Mouse (Mus musculus): Measurements from ENCODE around the gene Ints14. TPM values are rescaled to one million over a fixed set of nuclear protein-coding genes. Genes with fewer than 3 reads are reported as not detected.
A peak's percentile ranks its signal among the peaks of the same experiment; 100 is the strongest.

Gene Ints14
- polyA plus RNA-seq, 1 experiment from 2014 or later = 77.0 TPM

DNA sequence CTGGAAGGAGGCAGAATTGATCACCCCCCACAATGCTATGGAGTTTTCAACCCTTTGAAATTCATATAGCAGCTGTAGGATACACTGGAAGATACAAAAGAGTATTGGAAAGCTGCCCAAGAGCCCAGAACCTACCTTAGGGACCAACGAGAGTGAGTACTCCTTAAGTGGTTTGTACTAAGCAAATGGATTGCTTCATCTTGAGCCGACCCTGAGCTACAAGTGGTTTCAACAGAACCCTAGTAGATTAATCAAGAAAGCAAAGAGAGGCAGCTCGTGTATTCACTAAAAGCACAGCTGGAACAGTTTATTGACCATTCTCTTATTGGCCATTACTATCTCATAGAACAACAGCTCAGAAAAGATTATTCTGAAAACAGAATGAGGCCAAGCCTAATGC lies 58.4 kb downstream of the Ints14 start:
- H3K9ac ChIP-seq (ENCODE audit: low read length) = no peak overlapping the region
- ATAC-seq (replicated peaks; ENCODE audit: low FRiP score) (no peak), DNase-seq (ENCODE audit: low spot score) (no peak)
- H3K27me3 ChIP-seq (ENCODE audit: control insufficient read depth, insufficient read depth, low read length) = 0 out of 2 replicates have a peak, but pooled peaks cover 3% of the 10 kb centered on the region
- H3K9me3 ChIP-seq (ENCODE audit: control insufficient read depth, low read length) = no peaks in the 10 kb centered on the region
- H3K36me3 ChIP-seq (ENCODE audit: control insufficient read depth, insufficient read depth, low read length) = no peaks in the 10 kb centered on the region
- 71% methylated on average over 3 of the region's 3 CpGs for WGBS
- H3K4me3 ChIP-seq (ENCODE audit: low read depth, low read length) = no peak overlapping the region
- no peak overlapping the region for H3K4me2 ChIP-seq (ENCODE audit: low read depth, low read length, severe bottlenecking)
- H3K4me1 ChIP-seq (replicated peaks; ENCODE audit: control insufficient read depth, insufficient read depth, low read length) = peaks cover 17% of the 10 kb centered on the region
- no peak overlapping the region for H3K27ac ChIP-seq (ENCODE audit: low read depth, low read length)

DNA sequence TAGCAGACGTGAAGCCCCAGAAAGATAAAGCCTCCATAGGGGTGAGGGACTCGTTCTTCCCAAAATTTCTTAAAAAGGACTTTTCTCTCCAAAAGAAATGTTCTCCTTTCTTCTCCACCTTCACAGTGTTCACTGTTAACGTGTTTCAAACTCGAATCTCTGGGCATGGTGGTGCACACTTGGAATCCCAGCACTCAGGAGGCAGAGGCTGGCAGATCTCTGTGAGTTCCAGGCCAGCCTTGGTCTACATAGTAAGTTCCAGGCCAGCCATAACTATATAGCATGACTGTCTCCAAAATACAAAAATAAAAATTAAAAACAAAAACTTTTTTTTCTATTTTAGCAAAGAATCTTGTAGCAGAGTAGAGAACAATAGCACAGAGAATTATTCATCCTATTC lies 59.4 kb downstream of the Ints14 start:
- Histone ChIP-seq H3K4me2 (ENCODE audit: low read depth, low read length, severe bottlenecking) (peak overlapping the region; percentile 80), H3K27me3 (ENCODE audit: control insufficient read depth, insufficient read depth, low read length) (0 out of 2 replicates have a peak, but pooled peaks cover 3% of the 10 kb centered on the region), H3K9me3 (ENCODE audit: control insufficient read depth, low read length) (no peaks in the 10 kb centered on the region), H3K4me3 (ENCODE audit: low read depth, low read length) (peak overlapping the region; percentile 69), H3K27ac (ENCODE audit: low read depth, low read length) (no peak overlapping the region), H3K36me3 (ENCODE audit: control insufficient read depth, insufficient read depth, low read length) (no peaks in the 10 kb centered on the region), H3K4me1 (replicated peaks; ENCODE audit: control insufficient read depth, insufficient read depth, low read length) (peaks cover 17% of the 10 kb centered on the region), H3K9ac (ENCODE audit: low read length) (no peak overlapping the region; the same call in 1 of the 2 replicates)
- WGBS = 79% methylated on average over 4 of the region's 4 CpGs
- ATAC-seq (replicated peaks; ENCODE audit: low FRiP score) (no peak), DNase-seq (ENCODE audit: low spot score) (no peak)

DNA sequence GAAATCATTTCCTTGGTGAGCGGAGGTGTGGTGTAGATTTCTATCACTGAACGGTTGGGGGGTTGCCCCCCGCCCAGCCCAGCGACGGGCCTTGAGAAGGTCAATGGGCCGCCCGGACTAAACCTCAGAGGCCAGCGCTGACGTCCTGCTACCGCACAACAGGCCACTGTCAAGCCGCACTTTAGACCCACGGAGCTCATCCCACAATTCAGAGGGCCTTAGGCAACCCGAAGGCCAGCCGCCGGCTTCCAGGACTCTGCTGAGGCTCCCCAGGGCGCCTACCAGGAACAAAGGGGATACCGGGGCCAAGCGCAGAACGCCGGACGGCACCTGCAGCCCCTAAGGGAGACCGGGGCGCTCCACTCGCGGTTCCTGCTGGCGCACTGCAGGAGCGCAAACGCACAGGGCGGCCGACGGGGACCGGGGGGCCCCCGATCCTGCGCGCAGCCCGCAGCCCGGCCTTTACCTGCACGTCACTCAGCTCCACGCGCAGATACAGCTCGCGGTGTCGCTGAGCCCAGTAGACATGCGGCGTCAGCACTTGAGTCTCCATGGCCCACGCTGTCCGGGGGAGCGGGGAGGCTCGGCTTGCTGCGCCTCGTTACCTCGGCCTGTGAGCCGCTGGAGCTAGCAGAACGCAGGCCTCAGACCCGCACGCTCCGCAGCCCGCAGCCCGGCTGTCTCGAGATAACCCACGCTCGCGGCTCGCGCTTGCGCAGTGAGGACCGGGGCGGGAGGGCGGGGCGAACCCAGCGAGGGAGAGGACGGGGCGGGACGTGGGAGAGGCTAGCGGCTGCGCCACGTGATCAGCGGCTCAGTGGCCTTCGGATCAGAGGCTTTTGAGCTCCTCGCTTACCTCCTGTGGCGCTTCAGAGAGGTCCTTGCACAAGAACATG lies 60.5 kb downstream of the Ints14 start, which contains the start of gene Hacd3:
Gene Hacd3, minus strand, starts transcription at position 703 of the 896 bp plus-strand sequence.
- Histone ChIP-seq H3K4me3 (ENCODE audit: low read depth, low read length) (peak within 1 kb of the TSS; percentile 69), H3K4me2 (ENCODE audit: low read depth, low read length, severe bottlenecking) (peak within 1 kb of the TSS; percentile 80), H3K9ac (ENCODE audit: low read length) (peak within 1 kb of the TSS; percentile 87), H3K27ac (ENCODE audit: low read depth, low read length) (peak within 1 kb of the TSS; percentile 71), H3K27me3 (ENCODE audit: control insufficient read depth, insufficient read depth, low read length) (0 out of 2 replicates have a peak, but pooled peaks cover 3% of the 10 kb centered on the region), H3K9me3 (ENCODE audit: control insufficient read depth, low read length) (no peaks in the 10 kb centered on the region), H3K4me1 (replicated peaks; ENCODE audit: control insufficient read depth, insufficient read depth, low read length) (peaks cover 17% of the 10 kb centered on the region), H3K36me3 (ENCODE audit: control insufficient read depth, insufficient read depth, low read length) (no peaks in the 10 kb centered on the region)
- ATAC-seq (replicated peaks; ENCODE audit: low FRiP score) (peak; percentile 96), DNase-seq (ENCODE audit: low spot score) (peak; percentile 97)
- WGBS = under 1% methylated on average over 72 of the region's 81 CpGs

DNA sequence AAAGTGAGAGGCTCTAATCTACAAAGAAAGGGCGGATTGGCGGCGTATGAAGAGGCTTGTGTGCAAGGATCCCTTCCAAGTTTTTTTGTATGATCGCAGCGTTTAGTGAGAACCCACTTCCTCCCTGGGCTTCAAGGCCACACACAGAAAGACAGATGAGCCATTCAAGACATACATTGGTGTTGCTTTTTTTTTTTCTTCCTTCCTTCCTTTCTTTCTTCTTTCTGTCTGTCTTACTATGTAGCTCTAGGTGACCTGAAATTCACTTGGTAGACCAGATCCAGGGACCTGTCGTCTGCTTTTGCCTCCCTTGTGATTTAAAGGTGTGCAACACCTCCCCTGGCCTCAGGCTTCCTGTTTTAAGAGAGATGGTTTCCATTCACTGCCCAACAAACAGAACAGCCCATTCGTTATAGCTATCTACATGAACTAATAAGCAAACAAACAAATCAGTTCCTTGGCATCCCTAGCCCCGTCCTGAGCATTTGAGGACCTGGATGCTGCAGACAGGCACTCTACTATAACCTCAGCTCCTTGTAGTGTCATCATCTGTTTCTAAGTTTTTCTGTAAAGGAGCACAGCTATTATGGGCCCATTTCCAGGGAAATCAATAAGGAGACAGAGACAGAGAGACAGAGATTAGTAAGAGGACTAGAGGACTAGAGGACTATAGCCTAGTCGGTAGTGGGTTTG lies 61.3 kb downstream of the Ints14 start:
- 0 out of 2 replicates have a peak, but pooled peaks cover 3% of the 10 kb centered on the region for H3K27me3 ChIP-seq (ENCODE audit: control insufficient read depth, insufficient read depth, low read length)
- H3K27ac ChIP-seq (ENCODE audit: low read depth, low read length) = peak overlapping the region; percentile 71
- no peak for ATAC-seq (replicated peaks; ENCODE audit: low FRiP score)
- H3K9ac ChIP-seq (ENCODE audit: low read length) = peak overlapping the region; percentile 87
- no peak for DNase-seq (ENCODE audit: low spot score)
- WGBS = 17% methylated on average over 9 of the region's 9 CpGs
- H3K4me1 ChIP-seq (replicated peaks; ENCODE audit: control insufficient read depth, insufficient read depth, low read length) = peaks cover 17% of the 10 kb centered on the region
- H3K4me3 ChIP-seq (ENCODE audit: low read depth, low read length) = peak overlapping the region; percentile 69
- no peaks in the 10 kb centered on the region for H3K36me3 ChIP-seq (ENCODE audit: control insufficient read depth, insufficient read depth, low read length)
- peak overlapping the region; percentile 80 for H3K4me2 ChIP-seq (ENCODE audit: low read depth, low read length, severe bottlenecking)
- H3K9me3 ChIP-seq (ENCODE audit: control insufficient read depth, low read length) = no peaks in the 10 kb centered on the region

DNA sequence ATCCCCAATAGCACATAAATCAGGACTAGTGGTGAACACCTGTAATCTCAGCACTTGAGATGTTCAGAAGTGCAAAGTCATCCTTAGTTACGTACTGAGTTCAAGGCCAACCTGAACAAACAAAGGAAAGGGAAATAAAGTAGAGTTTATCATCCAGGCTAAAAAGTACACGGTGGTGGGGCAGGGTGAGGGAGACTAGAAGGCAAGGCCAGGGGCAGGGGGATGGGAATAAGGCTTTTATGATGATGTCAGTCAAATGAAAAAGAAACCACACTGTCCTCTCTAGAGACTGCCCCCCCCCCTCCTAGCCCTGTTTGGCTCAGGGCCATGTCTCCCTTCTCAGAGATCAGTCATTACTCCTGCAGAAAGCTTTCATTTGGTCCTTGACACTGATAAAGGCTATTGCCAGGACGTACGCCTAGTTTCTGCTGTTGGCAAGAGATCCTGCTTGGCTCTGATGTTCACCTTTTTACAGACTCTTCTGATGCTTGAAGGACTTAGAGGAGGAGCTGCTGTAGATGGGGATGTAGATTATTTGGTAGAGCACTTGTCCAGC lies 62.0 kb downstream of the Ints14 start:
- ATAC-seq (replicated peaks; ENCODE audit: low FRiP score) (no peak), DNase-seq (ENCODE audit: low spot score) (no peak)
- no peaks in the 10 kb centered on the region for H3K36me3 ChIP-seq (ENCODE audit: control insufficient read depth, insufficient read depth, low read length)
- H3K27ac ChIP-seq (ENCODE audit: low read depth, low read length) = no peak overlapping the region; the same call in 1 of the 2 replicates
- no peaks in the 10 kb centered on the region for H3K9me3 ChIP-seq (ENCODE audit: control insufficient read depth, low read length)
- WGBS = 80% methylated on average over 4 of the region's 4 CpGs
- no peak overlapping the region for H3K4me2 ChIP-seq (ENCODE audit: low read depth, low read length, severe bottlenecking)
- peaks cover 17% of the 10 kb centered on the region for H3K4me1 ChIP-seq (replicated peaks; ENCODE audit: control insufficient read depth, insufficient read depth, low read length)
- H3K9ac ChIP-seq (ENCODE audit: low read length) = peak overlapping the region; percentile 87; the same call in 1 of the 2 replicates
- no peak overlapping the region for H3K4me3 ChIP-seq (ENCODE audit: low read depth, low read length)
- 0 out of 2 replicates have a peak, but pooled peaks cover 3% of the 10 kb centered on the region for H3K27me3 ChIP-seq (ENCODE audit: control insufficient read depth, insufficient read depth, low read length)

DNA sequence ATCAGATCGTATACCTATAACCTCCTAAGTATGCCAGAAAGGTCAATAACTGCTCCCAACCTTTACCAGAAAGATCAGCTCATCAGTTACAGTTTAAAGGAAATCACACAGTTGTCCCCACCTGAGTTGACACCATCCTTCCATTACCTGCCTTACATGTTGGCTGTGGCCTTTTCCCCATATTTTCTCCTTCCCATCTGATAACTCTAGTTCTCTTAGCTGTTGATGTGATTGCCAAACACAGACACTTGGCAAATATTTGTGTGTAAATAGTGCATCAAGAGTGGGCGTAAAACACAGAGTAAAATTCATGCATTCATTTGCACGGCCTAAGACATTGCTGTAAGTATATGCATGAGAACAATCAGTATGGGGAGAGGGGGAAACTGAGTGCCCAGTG lies 62.7 kb downstream of the Ints14 start:
- Histone ChIP-seq H3K4me3 (ENCODE audit: low read depth, low read length) (no peak overlapping the region), H3K27me3 (ENCODE audit: control insufficient read depth, insufficient read depth, low read length) (0 out of 2 replicates have a peak, but pooled peaks cover 3% of the 10 kb centered on the region), H3K4me2 (ENCODE audit: low read depth, low read length, severe bottlenecking) (no peak overlapping the region), H3K36me3 (ENCODE audit: control insufficient read depth, insufficient read depth, low read length) (no peaks in the 10 kb centered on the region), H3K9me3 (ENCODE audit: control insufficient read depth, low read length) (no peaks in the 10 kb centered on the region), H3K4me1 (replicated peaks; ENCODE audit: control insufficient read depth, insufficient read depth, low read length) (peaks cover 17% of the 10 kb centered on the region), H3K9ac (ENCODE audit: low read length) (no peak overlapping the region), H3K27ac (ENCODE audit: low read depth, low read length) (no peak overlapping the region)
- WGBS = 94% methylated on average over 3 of the region's 3 CpGs
- DNase-seq (ENCODE audit: low spot score) (no peak), ATAC-seq (replicated peaks; ENCODE audit: low FRiP score) (no peak)

DNA sequence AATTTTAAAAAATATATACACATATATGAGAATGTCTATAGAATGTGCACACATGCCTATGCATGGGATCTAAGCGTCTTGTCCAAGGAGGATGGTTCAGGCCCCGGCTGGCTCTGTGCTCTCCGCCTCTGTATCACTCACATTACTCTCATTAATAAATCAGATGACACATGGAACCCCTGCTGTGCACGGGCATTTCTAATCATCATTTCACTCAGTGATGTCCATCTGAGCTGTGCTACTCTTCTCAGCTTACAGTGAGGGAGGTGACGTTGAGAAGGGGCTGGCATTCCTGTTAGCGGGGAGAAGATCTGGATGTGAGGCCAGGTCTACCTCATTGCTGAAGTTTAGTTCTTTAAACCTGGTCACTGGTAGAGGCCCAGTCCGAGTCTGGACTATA lies 66.5 kb downstream of the Ints14 start:
- Histone ChIP-seq H3K27me3 (ENCODE audit: control insufficient read depth, insufficient read depth, low read length) (0 out of 2 replicates have a peak, but pooled peaks cover 3% of the 10 kb centered on the region), H3K4me2 (ENCODE audit: low read depth, low read length, severe bottlenecking) (no peak overlapping the region), H3K9me3 (ENCODE audit: control insufficient read depth, low read length) (no peaks in the 10 kb centered on the region), H3K36me3 (ENCODE audit: control insufficient read depth, insufficient read depth, low read length) (no peaks in the 10 kb centered on the region), H3K27ac (ENCODE audit: low read depth, low read length) (no peak overlapping the region), H3K4me3 (ENCODE audit: low read depth, low read length) (no peak overlapping the region), H3K9ac (ENCODE audit: low read length) (no peak overlapping the region), H3K4me1 (replicated peaks; ENCODE audit: control insufficient read depth, insufficient read depth, low read length) (peaks cover 4% of the 10 kb centered on the region)
- WGBS = 90% methylated on average over 7 of the region's 7 CpGs
- ATAC-seq (replicated peaks; ENCODE audit: low FRiP score) = no peak
- no peak for DNase-seq (ENCODE audit: low spot score)

DNA sequence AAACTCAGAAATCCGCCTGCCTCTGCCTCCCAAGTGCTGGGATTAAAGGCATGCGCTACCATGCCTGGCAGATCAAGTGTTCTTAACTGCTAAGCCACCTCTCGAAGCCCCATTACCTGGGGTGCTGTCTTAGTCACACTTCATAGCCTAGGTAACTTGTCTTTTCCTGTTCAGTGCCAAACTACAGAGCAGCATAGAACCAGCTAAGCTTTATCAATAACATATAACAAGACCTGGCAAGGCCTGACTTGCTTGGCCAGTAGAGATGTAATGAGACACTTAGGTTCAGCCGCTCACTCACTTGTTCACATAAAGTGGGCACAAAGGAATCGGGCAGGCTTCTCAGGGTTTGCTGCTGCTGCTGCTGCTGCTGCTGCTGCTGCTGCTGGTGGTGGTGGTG lies 67.6 kb downstream of the Ints14 start:
- no peaks in the 10 kb centered on the region for H3K36me3 ChIP-seq (ENCODE audit: control insufficient read depth, insufficient read depth, low read length)
- no peaks in the 10 kb centered on the region for H3K9me3 ChIP-seq (ENCODE audit: control insufficient read depth, low read length)
- no peak overlapping the region for H3K4me2 ChIP-seq (ENCODE audit: low read depth, low read length, severe bottlenecking)
- no peak overlapping the region for H3K4me3 ChIP-seq (ENCODE audit: low read depth, low read length)
- H3K27me3 ChIP-seq (ENCODE audit: control insufficient read depth, insufficient read depth, low read length) = 0 out of 2 replicates have a peak, but pooled peaks cover 3% of the 10 kb centered on the region
- H3K27ac ChIP-seq (ENCODE audit: low read depth, low read length) = no peak overlapping the region
- peaks cover 7% of the 10 kb centered on the region; the same call in 1 of the 2 replicates for H3K4me1 ChIP-seq (replicated peaks; ENCODE audit: control insufficient read depth, insufficient read depth, low read length)
- H3K9ac ChIP-seq (ENCODE audit: low read length) = no peak overlapping the region
- WGBS = 93% methylated on average over 5 of the region's 5 CpGs
- ATAC-seq (replicated peaks; ENCODE audit: low FRiP score) (no peak), DNase-seq (ENCODE audit: low spot score) (no peak)

All from forebrain, embryonic 11.5 days (tissue).